Mouse (Mus musculus) embryo, embryonic 10 days (tissue): ENCODE results near the gene Bcl10.
"Not testable (repeated sequence)": the region's sequence is repeated elsewhere in the genome, so short reads cannot be mapped to it uniquely, and the experiment has no call there.

ENCODE experiments used
- DNase-seq: peaks from one replicate; pipeline ENCODE4 v3.0.0-alpha.2; 2015; ENCODE audit warnings: low spot score

Gene Bcl10

DNA sequence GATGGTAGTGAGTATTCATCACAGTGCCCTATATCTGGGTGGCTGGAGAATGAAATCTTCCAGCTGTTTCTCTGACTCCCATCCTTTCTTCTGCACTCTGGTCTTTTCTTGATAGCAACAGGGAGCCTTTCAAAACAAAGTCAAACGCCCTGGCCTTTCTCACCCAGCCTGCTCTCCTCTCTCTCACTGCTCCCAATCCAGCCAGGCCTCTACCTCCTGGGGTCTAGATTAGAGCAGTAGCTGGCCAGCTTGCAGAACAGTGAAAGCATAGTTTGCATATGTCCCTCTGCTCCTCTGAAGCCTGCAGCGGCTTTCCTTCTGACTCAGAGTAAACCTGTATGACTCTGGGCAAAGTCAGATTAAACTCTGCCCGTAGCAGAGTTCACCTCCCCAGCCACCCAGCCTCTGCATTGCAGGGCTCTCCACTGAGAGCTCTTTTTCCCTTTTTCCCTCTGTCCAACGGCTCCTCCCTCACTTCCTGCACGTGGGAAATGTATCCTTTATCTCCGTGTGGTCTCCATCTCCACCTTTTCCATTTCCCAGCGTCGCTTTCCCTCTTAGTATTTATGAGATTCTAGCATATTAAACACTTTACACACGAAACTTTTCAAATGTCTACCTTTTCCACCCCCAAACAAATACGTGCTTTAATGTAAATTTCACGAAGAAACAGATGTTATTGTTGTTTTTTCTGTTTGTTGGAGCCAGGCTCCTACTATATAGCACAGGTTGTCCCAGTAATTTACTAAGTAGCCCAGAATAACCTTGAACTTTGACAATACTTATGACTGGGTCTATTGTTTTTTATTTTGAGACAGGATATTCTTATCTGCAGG lies at the start of gene Bcl10:
TSS of gene Bcl10 (plus strand) at position 786 of the 836 bp plus-strand sequence.
- DNase-seq, result no peak

DNA sequence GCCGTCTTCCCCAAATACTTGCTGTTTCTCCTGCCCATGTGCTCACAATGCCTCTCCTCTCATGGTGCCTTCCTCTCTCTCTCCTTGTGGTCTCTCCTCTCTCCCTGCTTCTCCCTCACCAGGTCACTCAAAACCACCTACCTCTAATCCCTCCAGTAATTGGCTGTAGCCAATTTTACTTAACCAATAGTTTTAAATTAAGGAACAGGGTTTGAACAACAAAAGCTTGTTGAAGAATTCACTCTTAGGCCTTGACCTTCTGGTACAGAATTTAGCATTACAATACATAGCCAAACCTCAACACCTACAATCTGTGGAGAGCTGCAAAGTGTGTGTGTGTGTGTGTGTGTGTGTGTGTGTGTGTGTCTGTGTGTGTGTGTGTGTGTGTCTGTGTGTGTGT lies 49.3 kb upstream of the Bcl10 start:
- no peak for DNase-seq

DNA sequence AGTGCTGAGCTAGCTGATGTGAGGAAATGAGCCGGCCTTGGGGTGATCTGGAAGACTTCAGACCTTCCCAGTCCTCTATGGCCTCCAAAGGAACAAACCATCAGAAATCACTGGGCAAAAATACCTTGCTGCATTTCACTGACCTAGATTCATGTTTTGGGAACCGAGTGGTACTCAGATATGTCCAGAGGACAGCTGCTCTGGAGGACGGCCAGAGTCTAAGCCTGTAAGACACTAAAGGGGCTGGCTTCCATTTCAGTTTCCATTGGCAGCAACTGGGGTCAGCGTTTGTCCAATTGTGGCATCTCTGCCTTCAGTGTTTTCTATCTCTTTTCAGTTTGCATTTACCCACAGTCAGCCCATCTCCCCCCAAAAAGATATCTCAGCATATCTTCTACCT lies 48.5 kb upstream of the Bcl10 start:
- DNase-seq, result no peak

DNA sequence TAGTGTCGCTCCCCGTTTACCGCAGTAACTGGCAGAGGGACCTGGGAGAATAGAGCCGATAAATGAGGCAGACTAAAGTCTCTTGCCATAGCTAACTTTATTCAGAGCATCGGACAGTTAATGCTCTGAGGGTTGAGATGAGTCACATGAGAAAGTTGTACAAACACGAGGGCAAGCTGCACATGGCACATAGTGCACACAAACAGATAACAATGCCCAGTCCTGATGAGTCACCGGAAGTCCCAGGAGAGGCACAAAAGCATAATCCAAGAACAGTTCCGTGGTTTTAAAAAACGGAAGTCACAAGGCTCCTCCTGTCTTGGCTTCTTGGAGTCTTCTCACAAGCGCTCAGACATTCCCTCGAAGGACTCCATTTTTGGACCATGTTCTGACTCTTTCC lies 46.5 kb upstream of the Bcl10 start:
- DNase-seq, result no peak

DNA sequence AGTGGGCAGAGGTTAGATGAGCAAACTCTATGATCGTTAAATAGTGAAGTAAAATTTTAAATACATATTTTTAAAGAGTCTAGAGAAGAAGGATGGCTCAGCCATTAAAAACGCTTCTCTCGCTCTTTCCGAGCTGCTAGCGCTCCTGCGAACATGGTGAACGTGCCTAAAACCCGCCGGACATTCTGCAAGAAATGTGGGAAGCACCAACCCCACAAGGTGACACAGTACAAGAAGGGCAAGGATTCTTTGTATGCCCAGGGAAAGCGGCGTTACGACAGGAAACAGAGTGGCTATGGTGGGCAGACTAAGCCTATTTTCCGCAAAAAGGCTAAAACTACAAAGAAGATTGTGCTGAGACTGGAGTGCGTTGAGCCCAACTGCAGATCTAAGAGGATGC lies 43.7 kb upstream of the Bcl10 start:
- DNase-seq, result not testable (repeated sequence)

DNA sequence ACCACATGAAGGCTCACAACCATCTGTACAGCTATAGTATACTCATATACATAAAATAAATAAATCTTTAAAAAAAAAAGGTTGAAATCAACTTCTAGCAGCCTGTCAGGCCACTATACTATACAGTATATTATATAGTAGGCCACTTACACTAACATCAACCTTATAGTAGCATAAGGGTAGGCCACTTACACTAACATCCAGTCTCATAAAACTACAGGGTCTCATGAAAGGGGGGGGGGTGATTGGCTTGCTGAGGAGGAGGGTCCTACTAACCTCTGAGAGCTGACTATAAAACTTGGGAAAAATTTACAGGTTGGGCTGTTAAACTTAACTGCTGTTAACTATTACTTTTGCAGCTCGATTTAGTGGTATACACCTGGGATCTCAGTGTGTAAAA lies 42.3 kb upstream of the Bcl10 start:
- no peak for DNase-seq

DNA sequence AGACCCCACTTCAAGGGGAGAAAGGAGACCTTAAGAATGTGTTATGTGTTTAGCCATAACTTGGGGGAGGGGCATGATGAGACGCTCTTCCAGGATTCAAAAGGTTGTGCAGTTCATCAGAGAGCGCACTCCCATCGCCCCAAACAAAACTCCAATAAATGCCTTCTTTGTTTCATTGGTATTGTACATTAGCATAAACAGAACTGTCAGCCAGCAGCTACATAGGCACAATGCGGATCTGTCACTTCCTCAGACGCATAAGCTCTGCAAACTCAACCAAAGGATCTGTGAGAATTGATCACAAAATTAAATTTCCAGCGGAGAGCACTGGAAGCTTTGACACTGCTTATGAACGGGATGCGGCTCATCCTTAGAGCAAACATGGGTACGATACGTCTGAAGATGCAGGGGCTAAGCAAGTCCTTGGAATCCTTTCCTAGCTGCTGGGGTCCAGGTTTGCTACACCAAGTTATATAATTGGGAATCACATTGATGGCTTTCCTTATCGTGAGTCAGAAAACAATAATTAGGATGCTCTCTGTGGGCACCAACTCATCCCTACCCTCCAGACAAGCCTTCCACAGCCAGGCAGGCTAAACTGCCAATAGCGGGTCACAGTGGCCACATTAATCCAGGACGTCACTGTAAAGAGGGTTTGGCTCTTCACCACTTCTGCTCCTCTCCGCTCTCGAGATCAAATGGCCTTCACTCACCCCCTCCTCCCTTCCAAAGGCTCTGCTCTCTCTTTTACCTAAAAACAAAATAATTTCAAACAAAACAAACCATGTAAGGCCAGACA lies 40.3 kb upstream of the Bcl10 start:
- no peak for DNase-seq

DNA sequence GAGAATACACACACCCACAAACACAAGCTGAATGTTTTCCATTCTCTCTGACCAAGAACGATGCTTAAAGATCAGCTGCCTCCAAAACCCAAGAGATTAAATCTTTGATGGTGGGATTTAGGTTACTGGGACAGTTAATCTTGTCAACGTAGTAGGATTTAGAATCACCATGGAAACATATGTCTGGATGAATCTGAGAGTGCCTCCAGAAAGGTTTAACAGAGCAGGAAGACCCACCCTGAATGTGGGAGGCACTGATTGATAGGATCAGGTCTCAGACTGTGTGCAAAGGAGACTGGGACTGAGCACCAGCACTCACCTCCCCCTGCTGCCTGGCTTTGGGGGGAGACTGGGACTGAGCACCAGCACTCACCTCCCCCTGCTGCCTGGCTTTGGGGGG lies 39.4 kb upstream of the Bcl10 start:
- DNase-seq, result no peak

DNA sequence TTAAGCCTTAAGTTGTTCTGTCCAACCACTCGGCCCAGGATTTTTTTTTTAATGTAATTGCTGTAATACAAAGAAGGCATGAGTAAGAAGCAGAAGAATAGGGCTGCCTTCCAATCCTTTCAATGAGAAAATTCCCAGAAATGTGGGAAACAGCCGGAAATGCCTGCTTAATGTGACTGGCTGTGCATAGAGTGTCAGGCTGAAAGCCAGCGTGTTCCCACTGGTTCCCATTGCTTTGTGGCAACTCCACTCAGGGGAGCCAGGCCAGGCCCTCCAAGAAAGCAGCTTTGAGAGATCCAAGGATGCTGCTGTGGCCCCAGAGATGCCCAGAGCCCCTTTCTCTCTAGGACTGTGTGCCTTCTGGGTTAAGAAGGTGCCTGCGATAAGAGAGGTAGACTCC lies 37.2 kb upstream of the Bcl10 start:
- DNase-seq, result no peak

DNA sequence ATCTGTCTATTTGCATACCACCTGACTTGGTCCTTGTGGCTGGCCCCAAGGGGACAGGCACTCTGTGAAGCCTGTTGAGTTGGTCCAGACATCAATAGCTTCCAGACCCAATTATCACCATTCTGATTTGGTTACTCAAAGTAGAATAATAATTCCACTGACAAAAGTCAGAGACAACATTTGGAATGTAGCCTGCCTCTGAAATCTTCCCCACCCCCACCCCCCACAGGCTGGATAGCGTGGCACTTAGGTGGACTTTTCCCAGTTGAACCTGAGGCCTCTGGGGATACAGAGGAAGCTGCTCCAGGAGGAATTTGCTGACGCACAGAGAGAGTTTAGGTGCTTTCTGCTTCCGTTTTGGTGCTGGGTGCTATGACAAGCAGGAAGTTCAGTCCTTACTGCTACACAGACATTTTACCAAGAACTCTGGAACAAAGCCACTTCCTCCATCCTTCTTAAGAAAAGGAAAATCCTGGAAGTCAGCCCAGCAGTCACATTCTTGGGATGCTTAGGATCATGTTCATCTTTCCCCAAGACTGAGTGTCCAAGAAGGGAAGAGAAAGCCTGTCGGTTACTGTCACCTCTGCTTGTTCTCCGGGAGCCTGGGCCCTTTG lies 36.6 kb upstream of the Bcl10 start:
- peak; percentile 21 for DNase-seq

DNA sequence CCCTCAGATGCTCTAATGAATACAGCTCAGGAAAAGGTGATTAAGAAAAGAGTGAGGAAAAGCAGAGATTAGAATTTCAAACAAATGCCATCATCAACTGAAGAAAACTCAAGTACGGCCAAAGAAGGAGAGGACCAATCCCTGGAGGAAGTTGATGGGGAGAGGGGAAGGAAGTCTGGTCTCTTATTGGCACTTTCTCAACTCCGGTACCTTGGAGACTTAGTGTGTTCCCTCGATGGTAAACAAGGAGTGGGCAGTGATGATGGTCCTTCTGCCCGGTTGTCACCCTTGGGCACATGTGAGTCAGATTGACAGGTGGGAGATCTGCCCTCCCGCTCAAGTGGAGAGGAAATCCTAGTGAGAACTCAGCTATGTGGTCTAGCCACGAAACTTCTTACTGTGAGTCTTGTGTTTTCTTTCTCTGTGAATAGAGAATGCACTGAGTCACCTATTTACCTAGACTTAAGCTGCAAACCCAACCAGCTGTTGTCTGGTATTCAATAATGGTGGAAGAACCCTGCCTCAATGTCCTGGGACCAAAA lies 35.1 kb upstream of the Bcl10 start:
- no peak for DNase-seq

DNA sequence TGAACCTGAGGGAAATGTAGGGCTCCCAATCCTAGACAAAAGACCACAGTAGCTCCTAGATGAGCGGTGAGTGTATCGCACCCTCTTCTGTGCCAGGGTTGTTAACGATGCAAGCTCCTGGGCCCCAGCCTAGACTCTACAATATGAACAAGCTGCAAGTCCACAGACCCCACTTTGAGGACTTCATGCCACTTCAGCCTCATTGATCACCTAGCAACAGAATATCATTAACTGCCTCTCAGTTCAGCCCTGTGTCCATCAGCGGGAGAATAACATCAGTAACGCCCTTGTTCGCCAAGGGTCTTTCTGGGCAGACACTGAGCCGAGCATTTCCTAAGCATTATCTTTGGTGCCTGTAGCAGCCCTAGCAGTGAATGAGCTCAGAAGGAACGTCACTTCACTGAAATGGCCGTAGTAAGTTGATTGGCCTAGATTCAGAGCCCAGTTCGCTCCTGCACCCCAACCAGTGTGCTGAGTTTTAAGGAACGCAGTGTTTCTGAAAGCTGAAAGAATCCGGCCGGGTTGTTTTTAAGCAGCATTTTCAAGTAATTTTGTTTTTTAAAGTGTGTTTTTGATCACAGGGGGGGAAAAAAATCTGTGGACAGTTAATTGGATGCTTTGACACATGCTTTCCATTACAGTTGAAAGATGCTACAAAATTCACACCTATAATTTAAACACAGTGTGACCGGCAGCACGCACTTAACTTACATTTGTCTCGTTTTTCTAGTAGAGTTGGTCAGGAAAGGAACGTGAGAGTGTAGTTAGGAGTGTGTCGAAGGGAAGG lies 32.1 kb upstream of the Bcl10 start:
- peak; percentile 80 for DNase-seq

DNA sequence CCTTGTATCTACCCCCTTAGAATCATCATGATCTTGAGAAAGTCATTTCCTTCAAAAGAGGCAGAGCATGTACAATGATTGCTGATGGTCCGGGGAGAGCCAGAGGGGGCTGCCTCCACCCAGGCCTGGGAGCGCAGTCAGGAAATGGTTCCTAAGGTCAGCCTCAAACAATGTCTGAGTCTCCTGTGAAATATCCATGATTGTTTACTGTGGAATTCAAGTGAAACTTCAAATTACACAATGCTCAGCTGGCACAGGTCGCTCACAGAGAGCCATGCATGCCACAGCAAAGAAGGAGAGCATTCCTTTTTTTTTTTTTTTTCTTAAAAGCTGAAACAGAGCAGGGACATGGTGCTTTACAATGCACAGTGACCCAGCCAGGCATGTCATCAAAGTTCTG lies 30.2 kb upstream of the Bcl10 start:
- no peak for DNase-seq

DNA sequence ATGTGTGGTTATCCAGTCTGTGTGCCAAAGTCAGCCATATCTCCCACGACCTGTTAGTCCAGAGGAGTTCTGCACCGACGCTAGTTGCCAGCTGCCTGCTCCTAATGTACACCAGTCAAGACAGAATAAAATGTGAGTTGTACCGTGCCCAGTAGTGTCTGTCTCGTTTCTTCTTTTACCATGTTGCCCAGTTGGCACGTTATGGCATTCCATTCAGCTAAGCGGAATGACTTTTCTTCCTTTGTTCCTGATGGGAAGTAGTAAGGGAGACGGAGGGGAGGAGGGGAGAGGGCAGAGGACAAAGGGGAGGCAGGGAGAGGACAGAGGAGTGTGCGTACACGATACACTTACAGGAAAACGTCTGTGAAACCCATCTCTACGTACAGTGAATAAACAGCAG lies 28.5 kb upstream of the Bcl10 start:
- no peak for DNase-seq

DNA sequence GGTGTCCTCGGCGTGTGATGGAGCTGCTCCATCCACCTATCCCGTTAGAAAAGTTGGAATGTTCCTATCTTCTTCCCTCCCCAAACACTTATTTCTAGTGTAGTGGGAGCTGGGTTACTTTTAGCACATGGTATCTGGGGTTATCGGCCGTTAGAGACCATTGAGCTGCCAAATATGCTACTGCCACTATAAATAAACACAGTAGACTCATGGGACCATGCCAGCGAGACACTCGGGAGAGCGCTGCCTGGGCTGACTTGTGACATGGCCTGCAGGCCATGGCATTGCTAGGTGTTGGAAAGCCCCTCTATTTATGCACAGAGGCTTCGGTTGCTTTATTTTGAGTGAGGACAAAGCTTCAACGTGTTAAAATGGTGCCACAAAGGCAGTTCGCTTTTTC lies 24.9 kb upstream of the Bcl10 start:
- no peak for DNase-seq

DNA sequence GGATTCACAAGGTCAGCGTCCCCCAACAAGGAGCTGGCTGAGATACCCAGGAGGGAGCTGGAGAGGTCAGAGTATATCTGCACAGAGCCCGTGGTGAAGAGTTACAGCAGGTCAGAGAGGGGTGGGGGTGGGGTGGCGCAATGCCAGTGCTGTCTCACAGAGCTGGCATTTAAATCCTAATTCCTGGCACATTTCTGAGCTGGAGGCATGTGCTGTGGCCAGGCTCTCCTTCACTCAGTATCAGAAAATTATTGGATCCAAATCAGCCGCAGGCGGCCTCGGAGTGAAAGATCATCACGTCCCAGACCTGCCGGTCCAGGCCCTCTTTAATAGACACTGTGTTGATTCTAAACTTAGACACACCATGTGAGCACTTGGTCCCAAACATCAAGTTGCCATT lies 22.8 kb upstream of the Bcl10 start:
- DNase-seq, result no peak

DNA sequence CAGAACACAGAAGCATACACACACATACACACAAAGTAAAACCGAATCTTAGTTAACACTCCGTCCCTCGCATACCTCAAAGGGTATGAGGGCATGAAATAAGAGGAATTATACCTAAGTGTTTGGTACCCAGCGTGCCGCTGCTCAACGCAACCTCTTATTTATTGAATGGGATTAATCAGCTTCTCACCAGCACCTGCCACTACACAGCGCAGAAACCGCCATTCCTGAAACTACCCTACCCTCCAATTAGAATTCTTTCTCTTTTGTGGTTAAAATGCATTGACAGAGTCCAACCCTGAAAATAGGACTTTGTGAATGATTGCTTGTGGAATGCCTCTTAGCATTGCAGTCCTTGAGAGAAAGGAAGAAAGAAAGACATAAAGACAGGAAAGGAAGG lies 19.1 kb upstream of the Bcl10 start:
- DNase-seq, result no peak

DNA sequence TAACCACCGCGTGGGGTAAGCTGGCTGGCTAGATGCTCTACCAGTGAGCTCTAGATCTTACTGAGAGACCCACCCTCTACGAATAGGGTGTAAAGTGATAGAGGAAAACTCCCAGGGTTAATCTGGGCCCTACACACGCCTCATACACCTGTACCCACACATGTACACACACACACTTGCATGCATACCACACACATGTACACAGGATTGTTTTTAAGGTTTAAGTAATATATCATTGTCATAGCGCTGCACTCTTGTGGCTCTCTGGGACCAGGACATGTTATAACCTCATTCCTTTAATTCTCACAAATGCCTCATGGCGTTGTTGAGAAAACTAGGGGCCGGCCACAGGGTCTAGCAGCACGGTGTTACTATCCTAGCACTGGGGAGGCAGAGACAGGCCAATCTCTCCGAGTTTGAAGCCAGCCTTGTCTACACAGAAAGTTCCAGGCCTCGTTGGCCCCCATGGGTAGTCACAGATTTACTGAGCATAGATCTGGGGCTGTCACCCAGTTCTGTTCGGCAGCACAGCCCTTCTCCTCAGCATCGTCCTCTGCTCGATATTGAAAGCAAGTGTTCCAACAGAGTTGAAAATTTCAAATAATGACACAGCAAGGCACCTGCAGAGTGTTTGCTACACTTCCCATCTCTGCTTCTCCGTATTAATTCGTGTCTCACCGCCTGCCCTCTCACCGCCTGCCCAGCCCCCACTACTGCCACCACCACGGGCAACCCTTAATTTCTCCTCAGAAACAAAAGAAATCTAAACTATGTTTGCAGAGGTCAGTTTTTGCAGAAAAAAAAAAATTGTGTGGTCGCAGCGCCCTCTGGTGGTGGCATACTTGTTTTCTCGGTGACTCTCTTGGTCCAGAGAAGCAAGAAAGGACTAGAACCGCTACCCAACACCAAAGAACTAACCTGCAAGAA lies 17.5 kb upstream of the Bcl10 start:
- peak; percentile 69 for DNase-seq

DNA sequence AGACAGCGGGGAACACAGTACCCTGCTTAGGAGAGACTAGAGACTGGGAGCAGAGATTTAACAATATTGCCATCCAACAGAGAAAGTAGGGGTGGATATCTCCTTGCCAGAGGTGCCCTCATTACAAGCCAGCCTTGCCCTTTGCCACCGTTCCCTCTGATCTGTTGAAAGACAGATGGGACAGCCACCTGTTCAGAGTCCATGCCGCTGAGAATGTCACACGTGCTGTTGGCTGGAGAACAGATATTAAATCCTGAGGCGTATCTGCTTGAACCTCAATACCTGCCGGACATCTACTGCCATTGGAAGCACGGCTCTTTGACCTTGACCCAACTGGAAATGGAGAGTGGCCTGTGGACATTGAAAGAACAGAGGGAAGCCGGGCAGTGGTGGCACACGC lies 16.0 kb upstream of the Bcl10 start:
- DNase-seq, result no peak

DNA sequence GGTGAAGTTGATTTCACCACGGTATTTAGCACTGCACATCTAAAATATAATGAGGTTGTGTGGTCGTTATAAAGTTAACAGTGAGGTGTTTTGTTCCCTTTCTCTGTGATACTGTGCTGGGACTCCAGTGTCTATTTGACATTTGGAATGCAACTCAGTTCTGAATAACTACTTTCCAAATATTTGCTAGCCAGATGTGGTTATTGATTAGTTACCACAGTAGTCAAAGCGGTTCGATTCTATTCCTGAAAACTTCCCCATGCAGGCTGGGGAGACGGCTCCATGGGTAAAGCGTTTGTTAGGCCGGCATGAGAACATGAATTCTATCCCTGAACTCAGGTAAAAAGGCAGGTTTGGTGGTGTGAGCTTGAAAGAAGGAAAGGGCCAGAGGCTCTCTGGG lies 10.1 kb upstream of the Bcl10 start:
- DNase-seq, result no peak

DNA sequence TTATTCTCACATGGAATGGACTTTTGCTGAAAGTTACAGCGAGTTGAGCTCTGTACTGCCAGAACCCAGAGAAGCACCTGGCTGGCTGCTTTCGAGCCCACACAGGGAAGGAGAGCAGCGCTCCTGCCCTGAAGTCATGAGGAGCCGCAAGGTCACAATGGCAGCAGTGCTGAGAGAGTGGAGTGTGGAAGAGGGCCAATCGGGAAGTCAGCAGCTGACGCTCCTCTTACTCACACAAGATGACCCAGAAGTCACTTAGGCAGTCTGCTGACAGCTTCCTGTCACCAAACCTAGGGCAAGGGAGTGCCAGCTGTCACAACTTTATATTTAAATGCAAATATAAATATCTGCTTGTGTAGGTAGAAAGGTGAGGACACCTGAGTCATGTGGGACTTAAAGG lies 9.3 kb upstream of the Bcl10 start:
- no peak for DNase-seq
